Mouse (Mus musculus) MEL-GATA-1-ER (cell line): ENCODE results near the gene Cmc1.

ENCODE experiments used
- DNase-seq: peaks from one replicate; pipeline ENCODE4 v3.0.0-alpha.2; 2012; ENCODE audit warnings: low read depth; ENCODE audit errors: extremely low read depth

Cmc1 gene

DNA sequence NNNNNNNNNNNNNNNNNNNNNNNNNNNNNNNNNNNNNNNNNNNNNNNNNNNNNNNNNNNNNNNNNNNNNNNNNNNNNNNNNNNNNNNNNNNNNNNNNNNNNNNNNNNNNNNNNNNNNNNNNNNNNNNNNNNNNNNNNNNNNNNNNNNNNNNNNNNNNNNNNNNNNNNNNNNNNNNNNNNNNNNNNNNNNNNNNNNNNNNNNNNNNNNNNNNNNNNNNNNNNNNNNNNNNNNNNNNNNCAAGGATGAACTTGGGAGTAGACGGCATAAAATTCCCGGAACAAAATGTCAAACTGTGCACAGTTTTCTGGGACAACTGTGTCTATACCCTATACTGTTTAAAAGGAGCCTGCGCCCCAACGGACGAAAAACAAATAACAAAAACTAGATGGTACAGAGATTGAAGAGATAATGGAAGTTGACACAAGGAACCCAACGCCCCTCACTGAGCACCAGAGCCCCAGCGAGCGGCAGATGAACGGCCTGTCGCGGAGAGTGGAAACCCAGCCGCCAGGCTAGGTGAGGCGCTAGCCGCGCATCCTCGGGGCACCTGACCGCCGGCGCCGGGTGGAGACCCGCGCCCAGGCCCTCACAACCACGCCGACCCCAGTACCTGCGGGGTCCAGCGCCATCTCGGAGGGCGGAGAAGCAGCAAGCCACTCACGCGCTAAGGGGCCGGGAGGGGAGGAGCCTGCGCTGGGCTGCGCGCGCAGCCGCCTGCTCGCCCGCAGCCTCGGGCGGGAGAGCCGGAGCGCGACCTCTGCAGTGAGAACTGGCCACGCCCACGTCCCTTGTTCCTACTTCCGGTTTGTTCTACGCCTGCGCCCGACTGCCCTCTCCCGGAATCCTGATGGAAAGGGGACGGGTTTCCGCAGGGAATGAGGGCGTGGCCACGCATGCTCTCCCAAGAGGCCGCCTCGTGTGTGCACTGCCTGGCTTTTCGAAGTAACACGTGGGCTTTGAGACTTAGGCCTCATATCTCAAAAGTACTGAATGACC lies at the start of gene Cmc1:
TSS of gene Cmc1 (minus strand) at position 771 of the 996 bp plus-strand sequence.
- DNase-seq: peak; percentile 85

DNA sequence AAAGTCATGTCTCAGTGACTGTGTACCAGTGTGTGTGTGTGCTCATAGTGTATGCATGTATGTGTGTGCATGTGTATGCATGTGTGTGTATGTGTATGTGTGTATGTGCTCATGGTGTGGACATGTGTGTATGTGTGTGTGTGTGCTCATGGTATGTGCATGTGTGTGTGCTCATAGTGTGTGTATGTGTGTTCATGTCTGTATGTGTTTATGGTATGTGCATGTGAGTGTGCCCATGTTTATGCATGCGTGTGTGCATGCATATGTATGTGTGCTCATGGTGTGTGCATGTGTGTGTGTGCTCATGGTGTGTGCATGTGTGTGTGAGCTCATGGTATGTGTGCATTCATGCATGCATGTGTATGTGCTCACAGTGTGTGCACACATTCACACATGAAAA lies 48.6 kb upstream of the Cmc1 start:
- DNase-seq: no peak

DNA sequence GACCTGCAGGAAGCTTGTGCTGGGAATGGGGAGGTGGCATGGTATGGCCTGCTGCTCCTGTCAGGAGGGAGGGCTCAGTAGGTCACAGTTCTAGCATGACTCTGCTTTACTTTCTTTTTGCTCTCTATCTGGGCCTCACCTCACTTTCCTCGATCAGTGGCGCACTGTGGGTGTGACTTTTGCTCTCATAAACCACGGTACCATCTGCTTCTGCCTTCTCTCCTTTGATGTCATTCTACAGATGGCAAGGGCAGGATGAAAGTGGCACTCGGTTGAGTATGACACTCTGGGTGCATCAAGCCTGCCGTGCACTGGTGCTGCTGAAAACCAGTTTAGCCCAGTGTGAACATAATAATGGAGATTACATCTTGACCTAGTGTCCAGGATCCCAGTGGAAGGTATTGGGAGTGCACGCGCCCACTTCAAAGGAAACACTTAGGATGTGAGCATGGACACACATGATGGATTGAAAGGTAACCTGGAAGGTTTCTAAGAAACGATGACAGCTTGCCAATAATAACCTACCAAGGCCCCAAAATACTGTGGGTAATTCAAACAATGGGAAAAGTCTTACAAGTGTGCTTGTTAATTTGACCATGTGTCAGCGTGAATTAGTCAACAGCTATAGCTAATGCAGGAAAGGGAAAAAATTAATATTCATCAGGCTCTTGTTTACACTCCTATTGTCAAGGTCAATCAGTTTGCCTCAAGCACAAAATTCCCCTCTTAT lies 46.8 kb upstream of the Cmc1 start:
- no peak for DNase-seq

DNA sequence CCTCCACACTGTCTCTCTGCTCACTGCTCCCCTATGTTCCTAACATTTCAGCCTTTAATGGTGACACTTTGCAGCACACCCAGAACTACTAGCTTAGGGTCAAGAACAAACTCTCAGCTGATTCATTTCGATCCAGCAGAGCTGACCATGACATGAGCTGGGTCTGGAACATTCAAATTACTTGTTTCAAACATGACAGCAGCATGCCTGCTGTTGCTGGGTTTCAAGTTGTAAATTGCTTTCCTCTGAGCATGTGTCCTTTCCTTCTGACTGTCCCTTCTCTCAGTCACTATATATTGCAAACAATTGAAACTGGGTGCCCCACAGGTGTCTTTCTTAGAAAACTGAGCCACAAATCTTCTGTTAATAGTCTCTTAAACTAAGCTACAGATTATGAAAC lies 43.3 kb upstream of the Cmc1 start:
- no peak for DNase-seq

DNA sequence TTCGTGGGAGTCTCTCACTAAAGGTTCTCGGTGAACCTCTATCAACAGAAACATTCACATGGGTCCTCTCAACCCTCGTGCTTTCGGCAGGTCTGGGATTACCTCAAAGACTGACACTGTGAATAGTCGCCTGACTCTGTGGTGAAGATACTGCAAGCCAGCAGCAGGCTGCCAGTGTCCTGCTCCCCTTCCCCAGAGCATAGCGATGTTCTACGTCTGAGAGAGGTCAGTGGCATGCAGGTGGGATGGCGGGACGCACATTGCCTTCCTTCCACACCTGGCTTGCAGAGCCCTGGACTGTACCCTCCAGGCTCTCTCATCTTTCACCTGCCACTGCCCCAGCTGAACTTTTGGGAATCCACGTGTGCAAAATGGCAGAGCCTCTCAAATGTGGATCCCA lies 41.3 kb upstream of the Cmc1 start:
- DNase-seq: no peak

DNA sequence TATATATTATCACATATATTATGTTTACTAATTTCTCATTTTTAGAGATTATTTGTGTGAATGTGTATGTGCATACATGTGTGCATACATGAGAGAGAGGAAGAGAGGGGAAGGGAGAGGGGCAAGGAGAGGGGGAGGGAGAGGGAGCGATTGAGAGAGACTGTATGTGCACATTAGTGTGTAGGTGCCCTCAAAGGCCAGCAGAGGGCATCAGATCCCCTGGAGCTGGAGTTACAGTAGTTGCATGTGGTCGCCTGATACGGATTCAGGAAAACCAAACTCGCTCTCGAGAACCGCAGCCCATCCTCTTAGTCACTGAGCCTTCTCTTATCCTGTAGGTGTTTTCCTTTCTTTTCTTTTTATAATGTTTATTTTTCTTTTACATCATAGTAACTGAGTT lies 38.4 kb upstream of the Cmc1 start:
- no peak for DNase-seq

DNA sequence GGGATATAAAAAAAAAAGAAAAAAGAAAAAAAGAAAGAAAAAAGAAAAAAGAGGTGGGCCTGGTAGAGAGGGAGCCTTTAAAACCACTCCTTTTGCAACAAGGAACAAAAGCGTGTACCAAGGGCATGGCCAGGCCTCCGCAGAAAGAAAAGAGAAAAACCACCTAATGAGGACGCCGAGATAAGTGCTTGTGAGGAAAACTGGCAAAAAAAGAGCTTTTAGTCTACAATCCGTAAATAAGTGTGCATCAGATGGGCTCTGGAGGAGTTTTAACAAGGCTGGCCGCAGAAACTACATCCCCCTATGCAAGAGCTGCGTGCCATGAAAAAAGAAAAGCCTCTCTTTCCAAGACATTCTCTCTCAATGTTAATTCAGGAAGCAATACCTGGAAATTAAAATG lies 37.4 kb upstream of the Cmc1 start:
- DNase-seq: no peak

DNA sequence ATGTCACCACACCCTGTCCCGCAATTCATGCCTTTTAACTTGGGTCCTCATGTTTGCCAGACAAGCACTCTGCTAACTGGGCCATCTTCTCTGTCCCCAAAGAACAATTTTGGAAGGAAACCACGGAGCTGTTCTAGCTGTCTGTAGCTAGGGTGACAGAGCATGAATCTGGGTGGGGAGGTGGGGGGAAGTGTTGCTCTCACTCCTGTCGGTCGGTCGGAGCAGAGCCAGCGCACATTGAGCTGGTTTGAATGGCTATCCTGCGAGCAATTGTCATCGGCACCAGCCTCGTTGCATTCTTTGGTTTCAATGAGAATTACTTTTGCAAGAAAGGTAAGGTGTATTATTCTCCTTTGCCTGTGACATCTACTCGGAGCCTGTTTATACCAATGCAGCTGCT lies 36.8 kb upstream of the Cmc1 start:
- no peak for DNase-seq

DNA sequence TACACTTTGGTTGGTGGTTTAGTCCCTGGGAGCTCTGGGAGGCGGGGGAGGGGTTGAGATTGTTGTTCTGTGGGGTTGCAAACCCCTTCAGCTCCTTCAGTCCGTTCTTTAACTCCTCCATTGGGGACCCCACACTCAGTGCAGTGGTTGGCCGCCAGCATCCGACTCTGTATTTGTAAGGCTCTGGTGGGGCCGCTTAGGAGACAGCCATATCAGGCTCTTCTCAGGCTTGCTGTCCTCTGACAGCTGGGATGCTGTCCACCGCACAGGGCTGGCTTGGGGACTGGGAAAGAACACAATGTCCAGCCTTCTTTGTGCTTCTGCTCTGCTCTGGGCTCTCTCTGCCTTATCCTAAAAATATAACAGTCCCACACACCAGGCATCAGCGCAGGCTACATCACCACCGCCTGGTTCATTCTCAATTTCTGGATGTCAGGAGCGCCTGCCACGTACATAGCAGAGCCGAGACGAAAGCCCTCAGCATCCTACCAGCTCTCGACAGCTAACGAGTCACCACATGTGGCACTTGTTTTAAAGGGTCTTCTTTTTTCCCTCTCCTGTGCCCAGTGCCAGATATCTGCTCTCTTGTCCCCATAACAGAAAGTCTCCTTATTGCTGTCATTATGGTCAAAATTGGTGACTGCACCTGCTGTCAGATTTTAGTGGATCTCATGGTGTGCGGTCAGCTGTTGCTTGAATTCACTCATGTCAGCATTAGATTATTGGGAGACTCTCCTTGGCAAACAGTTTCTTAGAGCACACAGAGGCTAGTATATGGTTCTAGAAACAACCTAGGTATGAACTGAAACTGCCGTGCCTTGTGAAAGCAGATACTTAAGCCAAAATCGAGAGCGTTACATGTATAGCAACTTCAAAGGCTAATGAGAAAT lies 29.4 kb upstream of the Cmc1 start:
- no peak for DNase-seq

DNA sequence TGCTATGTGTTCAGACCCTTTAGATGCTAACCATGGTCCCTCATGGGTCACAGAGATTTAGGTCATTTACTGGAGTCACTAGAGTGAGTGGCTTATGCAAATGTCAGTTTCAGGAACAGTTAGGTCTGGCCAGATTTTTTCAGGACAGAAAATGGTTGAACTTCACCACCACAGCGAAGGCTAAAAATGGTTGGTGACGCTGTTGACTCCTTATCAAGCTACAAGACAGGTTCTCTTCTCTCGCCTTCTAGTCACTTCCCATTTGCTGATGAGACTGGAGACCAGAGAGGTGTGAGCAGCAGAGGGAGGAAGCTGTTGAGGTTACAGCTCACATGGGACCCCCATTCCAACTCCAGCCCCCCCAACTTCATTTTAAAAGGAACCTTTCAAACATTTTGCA lies 26.7 kb upstream of the Cmc1 start:
- DNase-seq: no peak

DNA sequence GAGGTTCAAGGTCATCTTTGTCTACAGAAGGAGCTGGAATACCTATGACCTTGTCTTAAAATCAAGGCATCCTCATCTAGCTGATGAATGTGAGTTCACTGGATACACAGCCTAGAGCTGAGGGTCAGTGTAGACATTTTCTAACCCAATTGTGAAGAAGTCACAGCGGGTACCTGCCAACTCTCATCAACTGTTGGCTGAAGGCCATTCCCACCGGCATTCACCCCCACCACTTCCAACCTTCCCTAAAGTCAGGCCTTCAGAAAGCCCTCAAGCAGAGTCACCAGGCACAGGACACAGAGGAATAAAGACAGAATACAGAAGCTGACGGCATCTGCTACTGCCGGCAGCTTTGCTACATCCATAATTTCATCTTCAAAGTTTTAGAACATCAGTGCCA lies 25.4 kb upstream of the Cmc1 start:
- DNase-seq: no peak

DNA sequence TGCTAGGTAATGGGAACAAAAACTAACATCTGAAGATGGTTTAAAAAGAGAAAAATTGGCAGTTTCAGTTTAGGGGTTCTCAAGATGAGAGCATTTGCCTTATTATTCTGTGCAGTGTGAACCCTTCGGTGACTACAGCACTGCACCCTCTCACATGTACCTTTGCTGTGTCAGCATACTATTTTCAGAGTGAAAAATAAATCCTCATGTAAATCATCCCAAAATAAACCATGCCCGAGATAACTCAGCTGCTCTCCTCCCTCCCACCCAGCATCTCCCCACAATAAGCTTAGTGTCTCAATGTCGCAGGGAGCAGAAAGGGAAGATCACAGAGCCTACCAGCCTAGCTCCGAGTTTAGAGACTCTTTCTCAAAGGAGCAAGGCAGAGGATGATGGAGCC lies 23.1 kb upstream of the Cmc1 start:
- DNase-seq: no peak

DNA sequence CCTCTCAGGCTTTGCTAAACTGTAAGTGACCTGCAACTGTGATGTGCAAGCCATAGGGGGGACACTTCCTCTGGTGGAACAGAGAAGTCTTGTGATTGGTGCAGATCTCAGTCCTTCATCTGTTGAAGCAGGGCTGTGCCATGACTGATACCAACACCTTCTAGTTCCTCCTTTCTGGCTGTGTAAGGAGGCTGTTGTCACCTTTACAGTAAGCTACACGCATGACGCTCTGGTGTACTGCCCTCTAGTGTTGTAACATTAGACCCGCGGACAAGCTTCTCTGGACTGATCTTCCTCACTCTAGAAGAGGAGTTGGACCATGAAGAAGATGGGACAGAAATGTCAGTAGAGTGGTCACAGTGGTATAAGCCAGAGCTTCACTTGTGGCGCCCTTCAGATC lies 18.6 kb upstream of the Cmc1 start:
- peak; percentile 78 for DNase-seq

DNA sequence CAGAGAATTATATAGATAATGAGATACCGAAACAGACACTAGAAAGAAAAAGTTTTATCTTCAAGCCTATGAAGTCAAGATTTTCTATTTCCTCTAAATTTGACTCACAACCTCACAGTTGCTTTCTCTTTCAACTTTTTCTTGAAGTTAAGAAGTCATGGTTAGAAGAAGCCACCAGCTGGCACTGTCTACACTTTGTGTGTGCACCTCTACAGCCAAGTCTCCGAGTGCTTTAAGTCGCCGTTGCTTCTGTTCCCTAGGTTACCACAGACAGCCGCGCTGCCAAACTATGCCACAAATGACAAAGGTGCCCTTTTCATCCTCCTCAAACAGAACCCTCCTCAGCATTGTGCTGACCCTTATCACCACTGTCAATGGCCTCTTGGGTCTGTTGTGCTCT lies 17.6 kb upstream of the Cmc1 start:
- no peak for DNase-seq

DNA sequence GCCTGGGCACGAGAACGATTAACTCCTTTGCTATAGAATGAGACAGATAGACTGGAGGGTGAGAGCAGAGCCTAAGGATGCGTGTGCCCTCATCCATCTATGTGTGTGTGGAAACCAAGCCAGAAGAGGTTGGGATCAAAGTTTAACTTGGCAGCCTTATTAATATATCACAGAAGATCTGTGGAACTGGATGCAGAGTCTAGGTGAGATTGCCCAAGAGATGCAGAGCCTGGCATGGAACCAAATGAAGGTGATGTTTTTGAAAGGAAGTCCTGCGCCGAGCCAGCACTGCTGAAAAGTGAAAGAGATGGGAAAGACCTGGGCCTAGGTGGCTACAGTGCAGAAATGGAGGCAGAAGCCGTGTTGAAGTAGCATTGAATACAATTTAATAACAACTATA lies 11.6 kb upstream of the Cmc1 start:
- DNase-seq: no peak

DNA sequence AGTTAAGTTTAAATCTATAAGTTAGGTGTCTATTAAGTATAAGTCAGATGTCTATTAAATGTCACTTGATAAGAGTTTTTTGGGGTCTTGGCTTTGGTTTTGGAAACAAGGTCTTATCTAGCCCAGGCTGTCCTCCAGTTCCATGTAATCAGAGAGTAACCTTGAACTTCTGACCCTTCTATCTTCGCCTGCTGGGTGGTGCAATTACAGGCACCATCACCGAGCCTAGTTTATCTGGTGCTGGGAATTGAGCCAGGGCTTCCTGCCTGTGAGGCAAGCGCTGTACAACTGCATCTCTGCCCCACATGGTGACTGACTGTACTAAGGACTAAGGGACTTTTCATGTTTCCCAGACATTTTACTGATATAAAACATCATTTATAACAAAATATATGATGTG lies 10.0 kb upstream of the Cmc1 start:
- peak; percentile 42 for DNase-seq

DNA sequence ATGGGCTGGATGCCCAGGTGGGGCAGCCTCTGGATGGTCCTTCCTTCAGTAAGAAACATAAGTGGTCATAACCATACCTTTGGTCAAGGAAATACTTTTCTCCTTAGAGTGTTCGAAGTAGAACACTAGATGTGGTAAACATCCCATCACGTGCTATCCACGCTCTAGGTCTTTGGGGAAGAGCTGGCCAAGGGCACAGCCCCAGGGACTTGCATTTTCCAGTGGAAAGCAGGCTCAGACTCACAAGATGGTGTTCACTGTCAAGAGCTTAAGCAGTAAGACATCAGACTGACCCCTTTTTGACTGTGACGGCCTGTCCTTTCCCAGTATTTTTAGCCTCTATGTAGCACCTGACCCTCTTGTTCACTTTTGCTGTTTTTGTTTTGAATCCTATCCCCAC lies 8.2 kb upstream of the Cmc1 start:
- no peak for DNase-seq

DNA sequence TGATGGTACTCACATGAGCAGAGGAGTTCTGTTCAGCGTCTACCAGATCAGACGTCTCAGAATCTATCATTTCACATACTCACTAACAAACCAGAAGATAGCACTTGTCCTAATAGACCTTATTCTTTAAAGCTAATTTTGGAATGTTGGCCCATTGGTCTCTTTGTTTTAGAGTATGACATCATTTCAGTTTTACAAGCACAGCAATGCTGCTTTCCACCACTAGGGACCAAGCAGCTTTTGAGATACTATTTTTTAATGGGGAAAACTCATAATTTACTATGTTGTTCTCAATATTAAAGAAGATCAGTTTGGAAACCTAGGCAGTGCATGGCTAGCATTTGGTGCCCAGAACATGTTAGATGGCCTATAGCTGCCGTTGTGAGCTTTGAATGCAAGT lies 7.3 kb upstream of the Cmc1 start:
- no peak for DNase-seq

DNA sequence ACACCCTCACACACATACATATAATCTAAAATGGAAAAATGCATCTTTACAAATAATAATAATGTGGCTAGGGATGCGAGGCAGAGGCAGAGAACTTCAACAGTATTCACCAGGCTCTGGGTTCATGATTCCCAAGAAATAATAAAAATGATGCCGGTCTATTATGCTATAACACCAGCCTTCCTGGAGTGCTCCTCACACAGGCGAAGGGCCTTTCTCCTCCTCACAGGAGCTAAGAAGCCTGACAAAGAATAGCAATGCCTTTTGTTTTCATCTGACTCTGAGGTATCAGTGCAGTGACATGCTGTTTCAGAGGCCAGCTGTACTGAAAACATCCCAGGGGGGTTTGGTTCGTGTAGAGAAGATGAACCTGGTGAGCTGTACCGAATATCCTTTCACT lies 4.7 kb upstream of the Cmc1 start:
- no peak for DNase-seq

DNA sequence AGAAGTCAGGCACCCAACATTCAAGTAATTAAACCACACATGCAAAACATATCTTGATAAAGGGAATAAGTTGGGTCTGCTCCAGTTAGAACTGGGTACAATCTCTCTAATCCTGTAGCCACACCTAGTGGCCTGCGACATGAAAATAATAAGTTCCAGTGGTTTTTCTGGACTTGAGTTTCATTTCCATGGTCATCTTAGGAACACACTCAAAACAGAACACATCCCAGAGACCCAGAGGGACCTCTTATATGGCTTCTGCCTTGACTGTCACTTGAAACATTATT lies 1.2 kb upstream of the Cmc1 start:
- peak; percentile 39 for DNase-seq

DNA sequence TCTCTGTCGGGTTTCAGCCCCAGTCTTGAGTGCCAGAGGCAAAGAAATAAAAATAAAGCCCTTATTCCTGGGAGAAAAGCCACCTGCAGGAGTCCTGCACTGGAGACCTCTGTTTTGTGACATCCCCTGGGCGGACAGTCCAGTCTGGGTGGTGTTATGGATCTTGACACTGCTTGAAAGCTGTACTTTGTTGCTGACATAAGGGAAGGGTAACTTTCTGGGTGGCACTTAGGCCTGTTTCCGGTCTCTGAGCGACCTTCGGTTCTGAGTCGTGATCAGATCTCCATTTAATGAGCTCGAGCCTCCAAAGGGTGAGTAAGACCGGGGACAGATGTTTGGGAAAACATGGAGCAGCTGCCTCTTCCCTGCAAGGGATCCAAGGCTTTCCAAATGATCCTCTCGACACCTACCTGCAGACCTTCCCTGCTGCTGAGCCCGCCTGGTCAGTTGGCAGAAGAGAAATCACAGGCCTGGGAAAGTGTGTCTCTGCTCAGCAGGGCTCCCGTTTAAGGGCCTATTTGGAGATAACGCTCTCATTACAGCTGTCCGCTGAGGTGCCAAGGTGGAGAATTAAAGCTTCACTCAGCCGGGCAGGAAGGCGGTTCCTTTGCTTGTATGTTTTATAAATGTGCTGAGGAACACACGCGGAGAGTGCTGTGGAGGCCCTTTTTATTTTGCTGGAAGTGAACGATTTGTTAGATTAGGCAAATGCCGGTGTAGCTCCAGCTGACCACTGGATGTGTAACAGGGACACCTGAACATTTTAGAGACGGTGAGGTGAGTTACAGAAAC lies 648 bp upstream of the Cmc1 start:
- peak; percentile 54 for DNase-seq
